In the genomic region with DNA sequence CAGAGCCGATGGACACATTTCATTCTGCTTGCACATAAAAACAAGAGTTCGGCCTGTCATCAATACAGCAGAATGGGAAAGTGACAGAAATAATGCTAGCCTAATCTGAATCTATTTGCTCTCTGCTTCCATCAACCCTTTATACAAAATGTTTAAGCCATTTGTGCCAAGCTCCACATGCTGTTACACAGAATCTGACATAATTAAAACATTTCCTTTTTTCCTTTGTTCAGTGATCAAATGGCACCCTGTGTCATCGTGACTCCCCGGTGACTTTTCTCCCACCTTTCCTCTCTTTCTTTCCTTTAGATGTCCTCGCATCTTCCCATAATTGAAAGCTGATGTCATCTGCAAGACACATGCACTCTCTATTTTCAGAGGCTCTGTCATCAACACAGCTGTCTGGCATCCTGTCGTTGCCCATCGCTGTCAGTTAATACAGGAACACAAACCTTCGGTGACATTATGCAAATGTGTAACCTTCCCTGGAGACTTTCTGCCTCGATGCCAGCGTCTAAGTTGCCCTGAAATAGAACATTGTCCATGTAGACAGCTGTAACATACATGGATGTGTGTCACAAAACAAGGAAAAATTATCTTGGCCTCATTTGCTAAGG, we compare ENCODE assay signal across 18 mouse cellular contexts.
A peak's percentile ranks its signal among the peaks of the same experiment; 100 is the strongest.
DNase-seq lines count a peak whose midpoint lies in the region; ATAC-seq lines count a peak whose summit lies in the region.
"Had no signal": no experiment of that assay in that cellular context is flagged by ENCODE, and none has a peak within 500 bp of the region (broad histone marks: within the 10 kb centered on the region; RNA-seq: fewer than 3 reads in every experiment).

No protein-coding gene starts in this region.

- H3K4me1 ChIP-seq in hindbrain, embryonic 12.5 days, result peaks cover 3% of the 10 kb centered on the region; the same call in 1 of the 2 replicates
- H3K4me1 ChIP-seq in hindbrain, embryonic 11.5 days (replicated peaks; ENCODE audit: control insufficient read depth, insufficient read depth, low read length), result no peaks in the 10 kb centered on the region
- H3K4me1 ChIP-seq in midbrain, embryonic 13.5 days (replicated peaks), result 0 out of 2 replicates have a peak, but pooled peaks cover 10% of the 10 kb centered on the region
- H3K4me1 ChIP-seq in midbrain, embryonic 11.5 days (ENCODE audit: control insufficient read depth, insufficient read depth, low read length), result no peaks in the 10 kb centered on the region
- peaks cover 4% of the 10 kb centered on the region; the same call in 1 of the 2 replicates for H3K4me1 ChIP-seq in forebrain, embryonic 16.5 days (replicated peaks; ENCODE audit: control insufficient read depth, insufficient read depth, low read length)
- H3K4me1 ChIP-seq: limb, embryonic 10.5 days; liver, embryonic 12.5 days; neural tube, embryonic 15.5 days had no signal

- no peaks in the 10 kb centered on the region for H3K36me3 ChIP-seq in hindbrain, embryonic 12.5 days
- no peaks in the 10 kb centered on the region for H3K36me3 ChIP-seq in hindbrain, embryonic 11.5 days (ENCODE audit: control insufficient read depth, insufficient read depth, low read length)
- no peaks in the 10 kb centered on the region for H3K36me3 ChIP-seq in midbrain, embryonic 13.5 days
- H3K36me3 ChIP-seq in midbrain, embryonic 11.5 days (ENCODE audit: control insufficient read depth, insufficient read depth, low read length), result no peaks in the 10 kb centered on the region
- no peaks in the 10 kb centered on the region for H3K36me3 ChIP-seq in forebrain, embryonic 16.5 days (ENCODE audit: control insufficient read depth, insufficient read depth)
- H3K36me3 ChIP-seq: limb, embryonic 10.5 days; liver, embryonic 12.5 days; neural tube, embryonic 15.5 days had no signal

- H3K4me2 ChIP-seq in hindbrain, embryonic 12.5 days (replicated peaks), result no peak overlapping the region
- no peak overlapping the region for H3K4me2 ChIP-seq in hindbrain, embryonic 11.5 days (replicated peaks; ENCODE audit: low read depth, low read length)
- no peak overlapping the region for H3K4me2 ChIP-seq in midbrain, embryonic 13.5 days (replicated peaks)
- no peak overlapping the region for H3K4me2 ChIP-seq in midbrain, embryonic 11.5 days
- H3K4me2 ChIP-seq in forebrain, embryonic 16.5 days (ENCODE audit: low read length), result no peak overlapping the region
- H3K4me2 ChIP-seq: heart, embryonic 11.5 days; liver, embryonic 12.5 days; neural tube, embryonic 15.5 days had no signal

- H3K4me3 ChIP-seq in hindbrain, embryonic 12.5 days, result no peak overlapping the region
- no peak overlapping the region for H3K4me3 ChIP-seq in hindbrain, embryonic 11.5 days (ENCODE audit: low read depth, low read length)
- no peak overlapping the region for H3K4me3 ChIP-seq in midbrain, embryonic 13.5 days (replicated peaks)
- no peak overlapping the region for H3K4me3 ChIP-seq in midbrain, embryonic 11.5 days (ENCODE audit: low read depth, low read length)
- no peak overlapping the region for H3K4me3 ChIP-seq in forebrain, embryonic 16.5 days (replicated peaks; ENCODE audit: low read length)
- H3K4me3 ChIP-seq: left cerebral cortex, adult 2 months; limb, embryonic 10.5 days; liver, embryonic 12.5 days; neural tube, embryonic 15.5 days had no signal

- H3K27me3 ChIP-seq in hindbrain, embryonic 12.5 days, result no peaks in the 10 kb centered on the region
- no peaks in the 10 kb centered on the region for H3K27me3 ChIP-seq in hindbrain, embryonic 11.5 days (ENCODE audit: control insufficient read depth, insufficient read depth, low read length)
- H3K27me3 ChIP-seq in midbrain, embryonic 13.5 days, result no peaks in the 10 kb centered on the region
- no peaks in the 10 kb centered on the region for H3K27me3 ChIP-seq in midbrain, embryonic 11.5 days (ENCODE audit: control insufficient read depth, insufficient read depth, low read length)
- no peaks in the 10 kb centered on the region for H3K27me3 ChIP-seq in forebrain, embryonic 16.5 days (replicated peaks; ENCODE audit: control insufficient read depth, insufficient read depth, low read length)
- H3K27me3 ChIP-seq: liver, embryonic 12.5 days; neural tube, embryonic 15.5 days had no signal

- 0 out of 2 replicates have a peak overlapping the region, but pooled peaks have one; percentile 30 for H3K27ac ChIP-seq in hindbrain, embryonic 12.5 days
- H3K27ac ChIP-seq in hindbrain, embryonic 11.5 days (ENCODE audit: low read depth, low read length), result no peak overlapping the region
- no peak overlapping the region; the same call in 1 of the 2 replicates for H3K27ac ChIP-seq in midbrain, embryonic 13.5 days
- H3K27ac ChIP-seq in midbrain, embryonic 11.5 days (ENCODE audit: low read depth, low read length), result no peak overlapping the region
- H3K27ac ChIP-seq in forebrain, embryonic 16.5 days (ENCODE audit: low read length), result peak overlapping the region; percentile 33; the same call in 1 of the 2 replicates
- H3K27ac ChIP-seq: left cerebral cortex, adult 2 months; limb, embryonic 10.5 days; liver, embryonic 12.5 days; neural tube, embryonic 15.5 days had no signal

- H3K9me3 ChIP-seq in hindbrain, embryonic 12.5 days (replicated peaks), result no peaks in the 10 kb centered on the region
- H3K9me3 ChIP-seq in hindbrain, embryonic 11.5 days (ENCODE audit: control insufficient read depth, low read length), result no peaks in the 10 kb centered on the region
- H3K9me3 ChIP-seq in midbrain, embryonic 13.5 days, result no peaks in the 10 kb centered on the region
- no peaks in the 10 kb centered on the region for H3K9me3 ChIP-seq in midbrain, embryonic 11.5 days (ENCODE audit: control insufficient read depth, low read length)
- no peaks in the 10 kb centered on the region for H3K9me3 ChIP-seq in forebrain, embryonic 16.5 days (ENCODE audit: control insufficient read depth, low read length)
- H3K9me3 ChIP-seq: limb, embryonic 10.5 days; liver, embryonic 12.5 days; neural tube, embryonic 15.5 days had no signal

- no peak overlapping the region for H3K9ac ChIP-seq in hindbrain, embryonic 12.5 days
- H3K9ac ChIP-seq in hindbrain, embryonic 11.5 days (ENCODE audit: low read depth, low read length), result no peak overlapping the region
- no peak overlapping the region for H3K9ac ChIP-seq in midbrain, embryonic 13.5 days (replicated peaks)
- H3K9ac ChIP-seq in midbrain, embryonic 11.5 days (ENCODE audit: low read length), result no peak overlapping the region
- H3K9ac ChIP-seq in forebrain, embryonic 16.5 days (replicated peaks; ENCODE audit: low read depth, low read length), result no peak overlapping the region
- H3K9ac ChIP-seq: liver, embryonic 12.5 days; neural tube, embryonic 15.5 days had no signal

- WGBS in hindbrain, embryonic 12.5 days, result 55% methylated on average over 10 of the region's 10 CpGs
- 60% methylated on average over 10 of the region's 10 CpGs for WGBS in hindbrain, embryonic 11.5 days
- 58% methylated on average over 10 of the region's 10 CpGs for WGBS in midbrain, embryonic 13.5 days
- WGBS in midbrain, embryonic 11.5 days, result 71% methylated on average over 10 of the region's 10 CpGs
- WGBS in forebrain, embryonic 16.5 days, result 40% methylated on average over 10 of the region's 10 CpGs

- DNase-seq in hindbrain, embryonic 11.5 days (ENCODE audit: low spot score), result no peak
- no peak for DNase-seq in midbrain, embryonic 11.5 days (ENCODE audit: low spot score, missing footprints)
- no peak for DNase-seq in adipocyte (ENCODE audit: low spot score)
- no peak for DNase-seq in urinary bladder, postnatal 10 days (ENCODE audit: low spot score)
- DNase-seq: cerebellum, adult 11 months; cerebellum, postnatal 25 days; gastrocnemius, postnatal 36 days; heart, postnatal 14 days; kidney, postnatal 4 days; thymus, postnatal 4 days had no signal

- ATAC-seq in hindbrain, embryonic 12.5 days (ENCODE audit: low FRiP score), result peak; percentile 52; the same call in 1 of the 2 replicates
- ATAC-seq in hindbrain, embryonic 11.5 days (ENCODE audit: low FRiP score), result no peak
- peak; percentile 65 for ATAC-seq in midbrain, embryonic 13.5 days
- no peak for ATAC-seq in midbrain, embryonic 11.5 days (ENCODE audit: low FRiP score)
- ATAC-seq in forebrain, embryonic 16.5 days, result peak; percentile 77
- ATAC-seq: liver, embryonic 12.5 days had no signal

Comparison
In these comparisons a context has a peak if more than half of its experiments do, and no peak if none do; other contexts are left out.
1. ATAC-seq: peak in hindbrain, embryonic 12.5 days (single experiment), midbrain, embryonic 13.5 days (single experiment) and forebrain, embryonic 16.5 days (single experiment); none in hindbrain, embryonic 11.5 days (single experiment) and midbrain, embryonic 11.5 days (single experiment).
2. H3K27ac ChIP-seq: peak in hindbrain, embryonic 12.5 days (single experiment) and forebrain, embryonic 16.5 days (single experiment); none in hindbrain, embryonic 11.5 days (single experiment), midbrain, embryonic 13.5 days (single experiment) and midbrain, embryonic 11.5 days (single experiment).